Mouse (Mus musculus) MEL-GATA-1-ER (cell line): ENCODE data around the gene Trib3.
A peak's percentile ranks its signal among the peaks of the same experiment; 100 is the strongest.

ENCODE experiments used
- DNase-seq: peaks from one replicate; pipeline ENCODE4 v3.0.0-alpha.2; 2012; ENCODE audit warnings: low read depth; ENCODE audit errors: extremely low read depth

Gene Trib3

GRCm38 (mm10) chr2:152346776-152347465, 3.1 kb upstream of the Trib3 start:
- peak; percentile 94 for DNase-seq

- DNase-seq: no peak
These were observed 1.6 kb upstream of the Trib3 start for GRCm38 (mm10) chr2:152345393-152345792.

- DNase-seq: no peak
These were observed 1.1 kb upstream of the Trib3 start for GRCm38 (mm10) chr2:152344909-152345308.

- DNase-seq: no peak
These were observed 529 bp upstream of the Trib3 start for GRCm38 (mm10) chr2:152344361-152344760.

GRCm38 (mm10) chr2:152339631-152340179, 4.1 kb downstream of the Trib3 start:
- no peak for DNase-seq

- no peak for DNase-seq
These were observed 5.5 kb downstream of the Trib3 start for GRCm38 (mm10) chr2:152338319-152338718.

GRCm38 (mm10) chr2:152337591-152338212, 6.1 kb downstream of the Trib3 start:
- DNase-seq: no peak

- no peak for DNase-seq
These were observed 7.0 kb downstream of the Trib3 start for GRCm38 (mm10) chr2:152336856-152337255.

GRCm38 (mm10) chr2:152335289-152335820, 8.5 kb downstream of the Trib3 start:
- no peak for DNase-seq

- DNase-seq: no peak
These were observed 10.4 kb downstream of the Trib3 start for GRCm38 (mm10) chr2:152333345-152334006.

- DNase-seq: peak; percentile 76
These were observed 11.6 kb downstream of the Trib3 start, which contains the start of gene Rbck1 for GRCm38 (mm10) chr2:152332101-152332825. Gene Rbck1, minus strand, starts transcription at chr2:152332653.

GRCm38 (mm10) chr2:152330858-152331423, 12.9 kb downstream of the Trib3 start:
- no peak for DNase-seq

GRCm38 (mm10) chr2:152327980-152328379, 15.9 kb downstream of the Trib3 start:
- DNase-seq: no peak

GRCm38 (mm10) chr2:152326654-152327053, 17.2 kb downstream of the Trib3 start:
- no peak for DNase-seq

- no peak for DNase-seq
These were observed 17.7 kb downstream of the Trib3 start for GRCm38 (mm10) chr2:152326157-152326556.

- no peak for DNase-seq
These were observed 19.0 kb downstream of the Trib3 start for GRCm38 (mm10) chr2:152324842-152325241.

GRCm38 (mm10) chr2:152323971-152324370, 19.9 kb downstream of the Trib3 start:
- no peak for DNase-seq

- no peak for DNase-seq
These were observed 21.6 kb downstream of the Trib3 start for GRCm38 (mm10) chr2:152322198-152322597.

GRCm38 (mm10) chr2:152321558-152321957, 22.3 kb downstream of the Trib3 start:
- DNase-seq: no peak

- DNase-seq: no peak
These were observed 26.8 kb downstream of the Trib3 start for GRCm38 (mm10) chr2:152317054-152317453.

GRCm38 (mm10) chr2:152313926-152314325, 29.9 kb downstream of the Trib3 start:
- no peak for DNase-seq
